Mouse (Mus musculus): ENCODE results near the gene 1520401A03Rik.

The 1520401A03Rik gene

DNA sequence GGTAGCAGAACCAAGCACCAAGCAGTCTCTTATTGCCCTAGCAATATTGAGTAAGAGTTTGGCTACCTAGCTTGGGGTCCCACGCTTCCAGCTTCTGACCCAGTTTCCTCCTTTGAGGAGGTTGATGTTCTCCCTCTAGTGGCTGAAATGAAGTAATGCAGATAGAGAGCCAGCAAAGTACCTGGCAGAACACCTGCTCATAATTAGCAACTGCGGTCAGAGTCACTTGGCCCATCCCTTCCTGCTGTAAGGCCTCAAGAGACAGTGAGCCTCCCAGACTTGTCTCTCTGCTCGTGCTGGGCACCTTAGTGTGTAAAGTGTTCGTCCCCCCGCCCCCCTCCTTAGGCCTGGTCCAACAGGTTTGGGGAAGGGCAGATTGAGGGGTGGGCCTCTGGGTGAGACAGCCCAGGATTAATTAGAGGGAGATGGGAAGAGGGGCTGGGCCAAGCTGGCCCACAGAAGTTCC, 58.0 kb downstream of the 1520401A03Rik start:
- peak; percentile 59 for DNase-seq

DNA sequence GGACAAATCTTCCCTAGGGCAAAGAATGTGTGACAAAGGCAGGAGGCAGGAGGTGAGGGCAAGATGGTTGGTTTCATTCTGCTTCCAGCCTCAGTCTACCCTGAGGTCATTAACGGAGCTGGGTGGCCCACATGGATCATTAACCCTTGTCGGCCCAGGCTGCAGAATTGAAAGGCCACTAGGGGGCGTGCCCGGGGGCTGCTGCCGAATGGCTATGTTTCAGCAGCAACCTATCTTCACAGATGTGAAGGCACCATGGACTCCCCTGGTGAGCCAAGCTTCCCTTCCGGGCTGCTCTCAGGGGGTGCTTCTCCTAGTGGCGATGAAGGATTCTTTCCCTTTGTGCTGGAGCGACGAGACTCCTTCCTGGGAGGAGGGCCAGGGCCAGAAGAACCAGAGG, 61.1 kb downstream of the 1520401A03Rik start:
- peak; percentile 21 for DNase-seq

DNA sequence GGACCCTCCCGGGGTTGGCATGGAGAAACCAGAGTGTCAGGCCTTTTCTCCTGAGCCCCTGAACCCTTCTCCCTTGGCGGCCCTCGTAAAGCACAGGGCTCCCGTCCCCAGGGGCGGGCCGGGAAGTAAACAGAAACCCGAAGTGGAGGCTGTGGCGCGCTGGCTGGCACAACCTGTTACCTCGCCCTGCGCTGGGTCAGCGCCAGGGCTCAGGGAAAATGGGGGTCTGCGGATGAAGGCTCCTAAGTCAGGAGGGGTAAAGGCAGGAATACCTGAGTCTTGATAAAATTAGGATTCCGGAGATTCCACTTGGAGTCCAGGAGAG, 61.7 kb downstream of the 1520401A03Rik start:
- no peak for DNase-seq

DNA sequence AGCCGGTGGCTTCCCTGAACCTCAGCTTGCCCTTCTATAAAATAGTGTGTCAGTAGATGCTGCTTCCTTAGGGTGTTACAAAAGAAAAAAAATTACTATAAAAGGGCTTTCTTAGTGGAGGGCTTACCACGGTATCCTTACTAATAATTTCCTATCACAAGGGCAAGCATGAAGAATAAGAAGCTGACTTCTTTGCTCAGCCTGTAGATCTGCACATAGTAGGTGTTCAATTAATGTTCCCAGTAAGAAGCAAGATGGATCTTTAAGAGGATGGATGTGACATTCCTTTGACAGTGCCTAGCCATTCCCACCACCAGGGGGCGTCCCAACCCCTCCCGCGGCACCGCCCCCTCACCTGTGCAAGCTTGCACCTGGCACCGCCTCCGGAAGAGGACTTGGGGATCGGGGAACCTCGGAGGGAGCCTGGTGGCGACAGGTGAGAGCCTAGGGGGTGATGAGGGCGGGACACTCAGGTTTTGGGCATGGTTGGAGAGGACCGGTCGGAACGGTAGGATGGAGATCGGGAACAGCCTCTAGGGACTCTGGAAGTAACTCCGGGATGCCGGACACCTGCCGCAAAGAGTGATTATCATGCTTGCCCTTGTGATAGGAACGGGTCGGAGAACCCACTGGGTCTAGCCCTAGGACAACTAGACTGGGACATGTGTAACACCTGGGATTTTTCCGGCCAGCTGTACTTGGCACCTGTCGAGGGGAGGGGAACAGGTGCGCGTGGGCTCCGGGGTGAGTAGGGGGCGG, 62.3 kb downstream of the 1520401A03Rik start, which contains the start of gene Bicdl2:
TSS of gene Bicdl2 (plus strand) at position 390 of the 759 bp plus-strand sequence.
- peak; percentile 51 for DNase-seq

DNA sequence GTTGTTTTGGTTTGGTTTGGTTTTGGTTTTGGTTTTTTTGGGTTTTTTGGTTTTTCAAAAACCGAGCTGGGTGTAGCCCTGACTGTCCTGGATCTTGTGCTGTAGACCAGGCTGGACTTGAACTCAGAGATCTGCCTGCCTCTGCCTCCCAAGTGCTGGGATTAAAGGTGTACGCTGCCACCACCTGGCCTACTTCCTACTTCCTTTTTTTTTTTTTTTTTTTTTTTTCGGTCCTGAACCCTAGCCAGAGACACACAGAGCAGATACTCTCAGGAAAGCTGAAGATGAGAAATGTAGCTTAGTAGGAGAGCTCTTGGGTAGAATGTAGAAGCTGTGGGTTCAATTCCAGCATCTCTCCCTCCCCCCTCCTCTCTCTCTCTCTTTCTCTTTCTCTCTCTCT, 64.1 kb downstream of the 1520401A03Rik start:
- no peak for DNase-seq

Measured in cerebellum, adult 9-10 months (tissue).